Mouse (Mus musculus): ENCODE measurements around the gene Cbx6.

Cbx6 gene

DNA sequence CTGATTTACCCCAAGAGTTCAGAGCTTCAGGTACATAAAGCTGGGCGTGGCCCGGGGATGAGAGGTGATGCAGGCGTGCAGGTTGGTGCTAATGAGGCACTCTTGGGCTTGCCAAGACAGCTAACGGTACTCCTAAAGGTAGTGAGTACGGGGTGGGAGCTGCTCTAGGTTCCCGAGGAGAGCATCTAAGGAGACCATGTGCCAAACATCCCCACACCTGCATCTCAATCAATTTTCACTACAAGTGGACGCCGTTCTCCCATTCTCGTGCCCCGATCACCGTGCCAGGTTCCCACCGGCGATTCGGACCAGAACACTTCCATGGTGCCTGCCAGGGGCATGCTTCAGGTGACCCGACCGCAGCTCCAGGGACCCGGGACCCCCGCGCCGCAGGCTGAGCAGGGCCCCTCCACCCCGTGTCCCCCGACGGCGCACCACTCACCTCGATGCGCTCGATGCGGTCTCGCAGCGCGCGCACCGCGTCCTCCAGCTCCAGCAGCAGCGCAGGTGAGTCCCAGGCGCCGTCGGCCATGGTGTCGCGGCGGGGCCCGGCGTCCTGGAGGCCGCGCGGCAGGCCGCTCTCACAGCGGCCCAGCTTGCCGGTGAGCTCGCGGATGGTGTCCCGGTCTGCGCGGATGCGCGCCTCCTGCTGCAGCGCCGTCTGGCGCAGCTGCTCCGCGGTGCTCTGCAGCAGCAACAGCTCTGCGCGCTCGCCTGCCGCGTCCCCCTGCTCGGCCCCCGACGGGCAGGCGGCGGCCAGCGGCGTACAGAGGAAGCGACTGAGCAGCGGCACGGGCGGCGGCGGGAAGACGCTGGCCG lies 30.7 kb downstream of the Cbx6 start:
- DNase-seq (ENCODE audit: low spot score), result no peak

DNA sequence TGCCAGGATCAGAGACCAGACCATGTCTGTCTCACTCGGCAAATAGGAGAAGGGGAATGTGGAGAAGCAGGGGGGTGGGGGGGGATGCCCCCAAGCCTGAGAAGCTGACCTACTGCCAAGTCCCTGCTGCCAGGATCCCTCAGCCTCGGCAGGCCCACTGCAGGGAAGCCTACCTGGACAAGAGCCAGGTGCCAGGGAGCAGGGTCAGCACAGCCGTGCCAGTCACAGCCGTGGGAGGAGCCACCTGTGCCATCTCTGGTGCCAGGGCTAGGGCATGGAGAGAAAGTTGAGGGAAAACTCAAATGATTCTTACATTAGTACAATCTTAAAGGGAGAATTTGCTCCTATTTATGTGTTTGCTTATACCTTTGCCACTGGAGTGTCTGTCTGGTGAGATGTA lies 32.2 kb downstream of the Cbx6 start:
- no peak for DNase-seq (ENCODE audit: low spot score)

DNA sequence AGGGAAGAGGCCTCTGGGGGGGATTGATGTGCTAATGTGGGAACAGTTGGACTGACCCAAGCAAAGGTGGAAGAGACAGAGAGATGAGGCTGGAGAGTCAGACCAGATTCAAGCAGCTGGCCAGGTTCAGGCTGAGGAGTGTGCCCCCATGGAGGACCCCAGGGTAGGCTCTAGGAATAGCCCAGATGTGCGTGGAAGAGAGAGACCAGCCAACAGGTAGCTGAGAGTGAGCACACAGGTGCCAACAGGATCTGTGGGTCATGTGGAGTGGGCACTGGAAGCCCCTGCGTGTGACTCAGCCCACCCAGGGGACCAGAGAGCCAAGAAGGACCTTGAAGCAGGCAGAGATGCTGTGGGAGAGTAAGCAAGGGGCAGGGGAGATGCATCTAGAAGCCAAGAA lies 32.8 kb downstream of the Cbx6 start:
- DNase-seq (ENCODE audit: low spot score), result no peak

DNA sequence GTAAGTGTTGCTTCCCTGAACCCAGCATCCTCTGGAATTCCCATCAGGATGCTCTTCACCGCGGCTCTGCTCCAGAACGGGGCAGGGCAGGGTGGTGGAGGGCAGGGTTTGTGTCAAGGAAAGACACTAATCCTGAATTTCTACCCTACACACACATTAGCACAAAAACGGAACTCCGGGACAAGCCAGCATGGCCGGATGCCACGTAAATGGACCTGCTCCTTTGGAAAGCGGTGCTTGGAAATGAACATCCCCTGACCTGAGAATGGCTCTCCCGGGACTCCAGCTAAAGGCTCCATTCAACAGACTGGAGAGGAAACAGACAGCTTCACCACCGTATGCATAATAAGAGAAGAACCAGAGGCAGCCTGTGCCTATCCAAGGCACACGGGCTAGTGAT lies 33.8 kb downstream of the Cbx6 start:
- DNase-seq (ENCODE audit: low spot score), result no peak

DNA sequence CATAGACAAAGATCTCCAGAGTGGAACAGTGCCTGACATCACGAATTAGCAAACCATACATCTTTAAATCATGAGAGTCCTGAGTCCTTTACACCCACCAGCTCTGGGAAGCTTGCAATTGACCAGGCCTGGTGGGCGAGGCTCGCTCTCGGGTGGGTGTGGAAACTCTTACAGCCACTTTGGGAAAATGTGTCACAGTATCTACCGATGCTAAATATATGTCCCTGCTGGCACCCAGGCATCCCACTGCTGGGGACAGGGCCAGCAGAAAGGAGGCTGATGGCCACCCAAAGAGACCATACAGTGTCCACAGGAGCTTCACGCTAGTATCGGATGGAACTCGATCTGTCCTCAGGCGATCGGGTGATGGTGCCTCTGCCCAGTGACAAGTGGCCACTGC lies 35.9 kb downstream of the Cbx6 start:
- DNase-seq (ENCODE audit: low spot score), result no peak

DNA sequence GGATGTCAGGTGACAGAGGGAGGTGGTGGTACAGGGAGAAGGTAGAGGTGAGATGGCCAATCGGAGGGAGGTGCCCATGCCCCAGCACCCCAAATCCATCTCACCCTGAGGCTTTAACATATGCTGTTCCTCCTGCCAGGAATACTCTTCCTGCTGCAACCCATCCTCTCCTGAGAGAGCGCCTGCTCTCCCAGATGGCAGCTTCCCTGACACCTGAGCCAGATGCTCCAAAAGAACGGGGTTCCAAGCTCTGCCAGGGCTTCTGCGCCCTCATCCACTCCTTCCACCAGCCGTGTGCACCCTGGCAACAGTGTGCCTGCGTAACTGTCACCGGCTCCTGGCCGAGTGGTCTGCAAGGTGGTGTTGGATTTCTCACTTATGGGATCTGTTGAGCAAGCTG lies 36.8 kb downstream of the Cbx6 start:
- no peak for DNase-seq (ENCODE audit: low spot score)

DNA sequence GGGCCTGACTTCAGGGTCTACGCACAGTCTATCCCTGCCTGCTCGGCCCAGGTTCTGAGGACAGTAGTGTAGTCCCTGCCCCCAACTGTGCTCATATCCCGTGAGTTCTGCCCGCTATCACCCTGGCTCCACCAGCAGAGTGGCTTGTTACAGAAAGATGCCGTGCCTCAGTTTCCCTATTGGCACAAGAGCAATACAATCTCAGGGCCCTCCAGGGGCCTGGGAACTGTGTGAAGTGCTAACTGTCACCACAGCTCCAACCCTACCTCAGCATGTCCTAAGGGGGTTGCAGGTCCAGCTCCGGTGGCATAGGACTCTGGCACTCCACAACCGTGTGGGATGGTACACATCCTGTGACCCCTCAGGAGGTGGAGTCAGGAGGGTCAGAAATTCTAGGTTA lies 37.4 kb downstream of the Cbx6 start:
- DNase-seq (ENCODE audit: low spot score), result no peak

DNA sequence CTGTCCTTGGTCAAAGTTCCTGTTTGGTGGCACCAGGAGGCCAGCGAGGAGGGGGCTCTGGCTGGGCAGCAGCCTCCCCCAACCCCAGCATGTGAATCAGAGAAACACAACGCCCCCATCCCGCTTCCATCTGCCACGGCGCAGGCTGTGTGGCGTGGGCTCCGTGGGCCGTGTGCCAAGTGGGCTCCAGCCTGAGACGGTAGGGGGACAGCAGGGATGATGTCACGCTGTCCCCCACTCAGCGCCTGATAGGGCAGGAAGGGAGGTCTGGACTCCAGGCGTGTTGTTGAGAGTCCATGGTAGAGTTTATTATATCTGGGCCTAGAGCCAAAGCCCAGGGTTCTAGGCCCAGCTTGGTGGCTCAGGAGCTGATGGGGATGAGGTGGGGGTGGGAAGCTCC lies 38.2 kb downstream of the Cbx6 start:
- no peak for DNase-seq (ENCODE audit: low spot score)

DNA sequence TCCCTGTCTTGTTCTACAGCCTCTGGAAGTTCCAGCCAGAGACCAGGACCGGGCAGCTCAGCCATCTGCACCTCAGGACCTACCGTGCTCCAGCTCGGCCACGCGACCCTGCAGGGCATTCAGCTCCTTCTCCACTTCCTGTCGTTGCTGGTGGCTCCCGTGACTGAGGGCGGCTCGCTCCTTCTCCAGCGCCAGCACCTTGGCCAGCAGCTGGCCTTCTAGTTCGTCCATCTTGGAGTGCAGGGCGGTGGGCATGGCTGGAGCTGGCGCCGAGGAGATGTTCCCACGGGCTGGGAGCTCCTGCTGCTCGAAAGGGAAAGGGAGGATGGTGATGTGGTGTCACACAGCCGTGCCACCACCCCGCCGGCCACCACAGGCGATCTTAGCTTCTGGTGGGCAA lies 40.3 kb downstream of the Cbx6 start:
- no peak for DNase-seq (ENCODE audit: low spot score)

DNA sequence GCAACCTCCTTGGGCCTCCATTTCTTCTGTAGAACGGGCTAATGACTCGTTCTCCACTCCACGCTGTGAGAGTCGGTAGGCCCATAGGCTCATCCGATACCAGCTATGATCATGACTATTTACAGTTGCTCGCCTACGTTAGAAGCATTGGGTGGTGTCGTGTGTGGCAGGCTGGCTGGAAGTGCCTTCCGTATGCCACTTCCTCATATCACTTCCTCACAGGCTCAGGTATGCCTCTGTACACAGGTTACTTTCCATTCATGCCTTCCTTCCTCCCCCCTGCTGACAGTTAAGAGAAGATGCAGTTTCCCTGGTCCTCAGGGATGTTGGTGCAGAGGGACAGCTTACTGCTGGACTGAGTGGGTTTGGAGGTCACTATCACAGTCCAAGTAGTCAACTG lies 41.4 kb downstream of the Cbx6 start:
- DNase-seq (ENCODE audit: low spot score), result no peak

DNA sequence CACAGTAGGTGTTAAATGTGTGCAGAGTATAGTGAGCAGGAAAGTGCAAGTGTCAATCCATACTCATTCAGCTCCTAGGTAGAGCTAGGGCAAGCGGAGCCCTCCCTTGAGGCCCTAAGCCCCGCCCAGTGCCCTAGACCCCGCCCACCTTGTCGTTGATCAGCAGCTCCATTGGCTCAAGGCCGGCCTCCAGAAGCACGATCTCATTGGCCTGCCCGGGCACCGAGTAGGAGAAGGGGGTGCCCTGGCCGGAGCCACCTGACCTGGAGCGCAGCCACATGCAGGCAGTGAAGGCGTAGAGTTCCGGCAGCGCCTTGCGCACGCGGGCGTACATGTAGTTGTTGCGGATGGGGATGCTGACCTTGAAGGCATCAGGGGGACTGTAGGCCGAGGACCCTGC lies 42.0 kb downstream of the Cbx6 start:
- DNase-seq (ENCODE audit: low spot score), result no peak

DNA sequence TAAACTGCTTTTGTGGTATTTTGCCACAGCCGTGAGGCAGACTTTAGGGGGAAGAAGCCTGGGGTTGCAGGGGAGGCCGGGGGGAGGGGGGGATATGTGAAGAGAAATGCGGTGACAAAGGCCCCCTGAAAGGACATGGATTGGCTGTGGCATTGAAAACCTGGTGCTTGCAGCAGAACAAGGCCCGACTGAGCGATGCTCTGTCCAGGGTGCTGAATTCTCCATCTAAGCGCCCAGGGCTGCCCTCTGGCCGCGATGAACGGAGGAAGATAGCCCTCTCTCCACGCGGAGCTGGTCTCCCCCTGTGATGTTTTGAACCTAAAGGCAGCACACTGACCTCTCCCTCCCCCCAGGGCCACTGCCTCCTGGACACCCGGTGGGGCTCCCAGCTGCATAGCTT lies 43.0 kb downstream of the Cbx6 start:
- DNase-seq (ENCODE audit: low spot score), result no peak

DNA sequence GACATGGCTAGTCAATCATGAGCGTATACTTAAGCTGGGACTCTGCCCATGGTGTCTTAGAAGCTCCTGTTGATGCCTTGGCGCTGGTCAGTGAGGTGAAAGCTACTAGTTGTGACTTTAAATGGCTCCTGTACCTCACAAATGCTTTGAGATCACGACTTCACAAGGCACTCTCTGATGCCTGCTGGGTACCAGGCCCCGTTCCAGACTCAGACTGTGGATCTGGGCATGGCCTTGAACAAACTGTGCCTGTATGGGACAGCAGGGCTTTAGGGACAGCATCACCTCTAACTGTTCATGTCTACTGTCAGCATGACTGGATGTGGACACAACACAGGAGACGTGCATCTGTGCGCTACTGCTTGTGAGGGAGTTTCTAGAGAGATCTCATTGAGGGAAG lies 43.6 kb downstream of the Cbx6 start:
- no peak for DNase-seq (ENCODE audit: low spot score)

DNA sequence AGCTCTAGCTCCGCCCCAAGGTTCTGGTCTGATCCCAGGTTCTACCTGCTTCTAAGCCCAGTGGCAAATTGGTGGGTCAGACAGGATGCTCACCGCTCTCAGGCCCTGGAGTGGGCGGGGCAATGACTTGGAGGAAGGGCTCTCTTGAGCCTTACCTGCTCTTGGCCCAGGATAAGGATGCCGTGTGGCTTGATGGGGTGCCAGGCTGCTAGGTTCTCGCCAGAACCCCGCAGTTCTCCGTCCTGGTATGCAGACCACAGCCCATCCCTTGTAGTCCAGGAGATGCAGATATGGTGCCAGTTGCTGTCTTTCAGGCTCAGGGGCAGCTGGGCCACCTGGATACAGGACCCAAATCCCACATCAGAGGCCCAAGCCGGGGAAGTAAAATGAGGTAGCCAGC lies 44.4 kb downstream of the Cbx6 start:
- no peak for DNase-seq (ENCODE audit: low spot score)

DNA sequence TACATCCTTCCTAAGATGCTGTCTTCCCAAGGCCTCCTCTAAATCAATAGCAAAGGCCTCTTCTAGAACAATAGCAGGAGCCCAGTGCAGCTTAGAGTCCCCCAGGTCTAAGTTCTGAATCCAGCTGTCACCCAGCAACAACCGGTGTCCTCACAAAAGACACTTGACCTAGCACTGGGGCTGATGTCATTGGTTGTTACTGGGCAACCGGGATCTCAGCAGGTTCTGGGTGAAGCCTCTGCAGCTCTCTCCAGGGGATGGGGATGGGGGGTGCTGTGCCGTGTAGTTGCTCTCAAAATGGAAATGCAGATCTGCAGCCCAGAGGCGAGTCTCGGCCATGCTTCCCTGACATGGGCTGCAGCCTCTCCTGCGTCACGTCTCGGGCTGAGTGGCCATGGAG lies 46.7 kb downstream of the Cbx6 start:
- no peak for DNase-seq (ENCODE audit: low spot score)

DNA sequence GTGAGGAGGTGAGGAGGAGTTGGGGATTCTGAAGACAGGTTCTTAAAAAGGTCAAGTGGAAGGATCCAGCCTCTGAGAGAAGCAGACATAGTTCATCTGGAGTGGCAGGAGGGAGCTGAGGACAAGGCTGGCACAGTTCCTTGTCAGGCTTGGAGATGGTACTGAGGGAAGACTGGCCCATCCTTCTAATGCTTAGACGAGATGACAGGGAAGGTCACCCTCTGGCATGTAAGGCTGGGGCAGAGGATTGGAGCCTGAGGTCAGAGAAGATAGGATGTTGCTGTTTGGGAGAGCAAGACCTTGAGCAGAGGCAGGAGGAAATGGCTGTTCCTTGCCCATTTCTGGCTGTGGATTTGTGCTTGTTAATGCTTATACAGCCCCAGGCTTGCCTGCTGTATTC lies 49.4 kb downstream of the Cbx6 start:
- no peak for DNase-seq (ENCODE audit: low spot score)

DNA sequence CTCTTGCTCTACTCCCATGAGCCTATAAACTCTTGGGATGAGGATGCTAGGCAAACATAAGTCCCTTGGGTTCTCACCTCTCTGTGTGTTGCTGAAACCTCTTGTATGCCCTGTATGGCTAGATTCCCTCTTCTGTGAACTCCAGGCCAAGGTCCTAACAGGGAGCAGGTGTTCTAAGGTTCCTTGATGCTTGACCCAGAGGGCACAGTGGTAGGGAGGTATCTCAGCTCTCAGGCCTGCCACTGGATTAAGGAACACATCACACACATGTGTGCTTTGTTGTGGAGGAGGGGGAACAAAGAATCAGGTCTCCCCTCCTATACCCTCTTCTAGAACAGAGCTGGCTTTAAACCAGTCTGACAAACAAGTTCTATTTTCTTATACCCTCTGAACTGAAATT lies 56.7 kb downstream of the Cbx6 start, which contains the start of gene Dnal4:
TSS of gene Dnal4 (minus strand) at position 101 of the 400 bp plus-strand sequence.
- DNase-seq (ENCODE audit: low spot score), result no peak

DNA sequence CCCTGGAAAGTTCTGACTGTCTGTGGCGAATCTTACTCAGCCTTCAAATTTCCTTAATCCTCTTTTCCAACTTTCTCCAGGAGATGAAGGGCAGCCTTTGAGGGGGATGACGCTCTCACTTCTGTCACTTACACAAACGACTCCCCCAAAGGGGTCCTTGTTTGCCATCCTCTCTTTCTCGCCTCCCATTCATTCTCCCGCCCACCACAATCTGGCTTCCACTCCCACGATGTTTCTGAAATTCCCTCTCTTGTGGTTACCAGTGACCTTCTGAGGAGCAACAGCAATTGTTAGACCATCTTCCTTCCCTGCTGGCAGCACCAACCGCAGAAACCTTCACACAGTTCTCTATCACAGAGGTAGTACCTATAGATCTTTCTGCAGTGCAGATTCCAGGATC lies 58.8 kb downstream of the Cbx6 start:
- no peak for DNase-seq (ENCODE audit: low spot score)

DNA sequence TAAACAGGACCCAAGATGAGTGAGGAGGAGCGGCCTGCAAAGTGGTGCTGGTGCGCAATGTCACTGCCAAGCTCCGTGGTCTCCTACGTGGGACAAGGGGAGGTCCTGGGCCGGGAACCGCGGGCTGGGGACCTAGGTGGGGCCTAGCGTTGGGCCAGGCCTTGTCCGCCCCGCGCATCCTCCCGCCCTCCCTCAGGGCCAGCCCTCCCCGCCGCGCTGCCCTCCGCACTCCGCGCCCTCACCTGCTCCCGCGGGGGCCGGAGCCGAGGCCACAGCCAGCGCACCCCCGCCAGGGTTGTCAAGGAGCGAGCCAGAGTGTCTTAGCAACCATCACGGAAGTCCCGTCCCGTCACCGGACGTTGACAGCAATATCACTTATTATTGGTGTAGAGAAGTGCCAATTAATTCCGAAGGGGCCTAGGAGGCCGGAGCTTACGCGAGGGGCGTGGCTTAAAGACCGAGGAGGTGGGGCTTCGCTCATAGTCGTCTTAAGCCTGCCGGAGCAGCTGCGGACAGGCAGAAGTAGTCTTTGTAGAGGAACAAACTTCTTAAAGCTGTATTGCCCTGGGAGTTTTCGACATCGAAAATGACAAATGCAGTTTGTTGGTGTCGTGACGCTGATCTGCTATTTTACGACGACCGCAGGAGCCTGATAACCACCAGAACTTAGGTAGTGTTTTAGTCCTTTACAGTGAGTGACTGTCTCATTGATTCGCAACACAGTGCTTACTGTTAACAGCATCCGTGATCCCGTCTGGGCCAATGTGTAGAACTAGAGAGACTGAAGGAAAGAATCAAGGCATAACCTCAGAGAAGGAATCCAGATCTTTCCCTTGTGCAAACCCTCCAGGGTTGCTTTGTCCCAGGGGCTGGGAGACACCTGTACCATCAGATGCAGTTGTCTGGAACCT lies 60.1 kb downstream of the Cbx6 start:
- peak; percentile 86 for DNase-seq (ENCODE audit: low spot score)

Data from urinary bladder, postnatal 10 days (tissue).